Mouse (Mus musculus) inflammation-experienced regulatory T-cells, adult 6 months (primary cell): ENCODE results near the gene Emp2. TPM values are rescaled to one million over a fixed set of nuclear protein-coding genes. Genes with fewer than 3 reads are reported as not detected.

ENCODE experiments used
- polyA plus RNA-seq, 3 experiments: library from polyadenylated mRNA; unstranded; fragments of 100-300 nt; shearing (Covaris generic); gene quantifications; one replicate each; pipeline ENCODE4 v1.2.1; 2017

Emp2 gene
- polyA plus RNA-seq, 3 experiments from 2014 or later: 0.07 TPM; not detected in 2

Other genes with a start within 250 kb of the Emp2 start
- gene Rpl39l, start 143.7 kb downstream of the Emp2 start, polyA plus RNA-seq: not detected
- under 1 TPM in 2 of 3 experiments, not detected in 1; 0.31 to 0.47 TPM for gene Atf7ip2, start 121.3 kb downstream of the Emp2 start, polyA plus RNA-seq
- gene Tekt5, start 81.5 kb upstream of the Emp2 start, polyA plus RNA-seq: not detected
- 10 to 100 TPM; 46.9 to 77.0 (median 47.2) TPM for gene Nubp1, start 98.0 kb upstream of the Emp2 start, polyA plus RNA-seq
- 1 to 10 TPM in 1 of 3 experiments, under 1 TPM in 2; 0.75 to 1.7 (median 0.92) TPM for gene Tvp23a, start 133.4 kb upstream of the Emp2 start, polyA plus RNA-seq
- gene Ciita, start 166.1 kb upstream of the Emp2 start, polyA plus RNA-seq: 1 to 10 TPM in 2 of 3 experiments, under 1 TPM in 1; 0.86 to 1.8 (median 1.3) TPM
- gene Dexi, start 229.1 kb upstream of the Emp2 start, polyA plus RNA-seq: 1 to 10 TPM; 4.1 to 5.1 (median 4.6) TPM
- gene Clec16a, start 231.4 kb upstream of the Emp2 start, polyA plus RNA-seq: 10 to 100 TPM in 1 of 3 experiments, 1 to 10 TPM in 2; 5.7 to 10.2 (median 7.8) TPM